Mouse (Mus musculus) forebrain, embryonic 16.5 days (tissue): ENCODE data around the gene Ahsa2. TPM values are rescaled to one million over a fixed set of nuclear protein-coding genes. Genes with fewer than 3 reads are reported as not detected.
"Not testable (repeated sequence)": the region's sequence is repeated elsewhere in the genome, so short reads cannot be mapped to it uniquely, and the experiment has no call there.

Source experiments
- ATAC-seq: fragments of 200-750 bp; cut with Nextera tagmentation; 2 replicates; pipeline ENCODE4 v1.8.0; 2017; ENCODE audit warnings: mild to moderate bottlenecking, moderate library complexity
- H3K27ac ChIP-seq: fragments of 300-500 bp; sonication (generic); 2 replicates; pipeline ENCODE4 v1.5.1; 2014; ENCODE audit warnings: low read length, control low read depth
- H3K27me3 ChIP-seq: fragments of 300-500 bp; sonication (generic); replicated peaks from 2 replicates; pipeline ENCODE4 v1.6.1; 2014; ENCODE audit warnings: low read length; ENCODE audit not compliant: control insufficient read depth, insufficient read depth
- H3K36me3 ChIP-seq: fragments of 300-500 bp; sonication (generic); 2 replicates; pipeline ENCODE4 v1.6.1; 2014; ENCODE audit not compliant: control insufficient read depth, insufficient read depth
- H3K4me1 ChIP-seq: fragments of 300-500 bp; sonication (generic); replicated peaks from 2 replicates; pipeline ENCODE4 v1.6.1; 2014; ENCODE audit warnings: low read length; ENCODE audit not compliant: control insufficient read depth, insufficient read depth
- H3K4me2 ChIP-seq: fragments of 300-500 bp; sonication (generic); 2 replicates; pipeline ENCODE4 v1.6.1; 2014; ENCODE audit warnings: mild to moderate bottlenecking, low read length, control low read depth
- H3K4me3 ChIP-seq: fragments of 300-500 bp; sonication (generic); replicated peaks from 2 replicates; pipeline ENCODE4 v1.5.1; 2014; ENCODE audit warnings: mild to moderate bottlenecking, low read length, control low read depth
- H3K9ac ChIP-seq: fragments of 300-500 bp; sonication (generic); replicated peaks from 2 replicates; pipeline ENCODE4 v1.6.1; 2014; ENCODE audit warnings: low read depth, low read length, control low read depth
- H3K9me3 ChIP-seq: fragments of 300-500 bp; sonication (generic); 2 replicates; pipeline ENCODE4 v1.6.1; 2016; ENCODE audit warnings: low read length; ENCODE audit not compliant: control insufficient read depth
- WGBS: fragments of 180-500 bp; shearing (Covaris S2); extraction: QIAGEN DNeasy Blood & Tissue Kit; methylation state at CpG from one replicate; pipeline ENCODE4 v1.1.7; 2014; 5-methylcytosine and 5-hydroxymethylcytosine counted together
- microRNA-seq: library from miRNA; unstranded; fragments of <30 nt; microRNA quantifications from one replicate; pipeline ENCODE4, GENCODE M21; 2017
- polyA plus RNA-seq: library from polyadenylated mRNA; unstranded; fragments of >200 nt; fragmentation: Nextera tagmentation; extraction: Ambion mirVana; gene quantifications from 2 replicates; pipeline ENCODE4 v1.2.1, GENCODE M21; 2015

Ahsa2 gene
- polyA plus RNA-seq, 1 experiment from 2014 or later, result 148 TPM

DNA sequence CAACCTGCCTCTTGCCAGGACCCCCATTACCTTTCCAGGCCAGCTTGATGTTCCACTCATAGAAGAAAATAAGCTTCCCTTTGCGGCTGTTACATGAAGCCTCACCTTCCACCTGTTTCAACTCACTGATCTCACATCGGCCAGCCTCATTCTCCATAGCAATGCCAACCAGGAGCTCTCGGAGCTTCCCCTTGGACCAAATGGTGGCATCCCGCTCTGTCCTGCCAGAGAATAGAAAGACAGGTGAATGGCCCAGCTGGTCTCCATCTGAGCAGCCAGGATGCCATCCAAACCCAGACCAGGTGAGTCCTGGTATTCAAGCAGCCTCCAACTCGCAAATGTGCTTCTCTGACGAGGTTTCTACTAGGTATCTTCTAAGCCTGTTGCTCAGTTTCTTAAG, 1.2 kb downstream of the Ahsa2 start:
- H3K27me3 ChIP-seq, result no peaks in the 10 kb centered on the region
- H3K4me3 ChIP-seq, result peak overlapping the region; percentile 80
- peak overlapping the region; percentile 66 for H3K4me2 ChIP-seq
- no peak for ATAC-seq
- peak overlapping the region; percentile 96 for H3K9ac ChIP-seq
- no peaks in the 10 kb centered on the region for H3K9me3 ChIP-seq
- peak overlapping the region; percentile 97; the same call in 1 of the 2 replicates for H3K27ac ChIP-seq
- WGBS, result 27% methylated on average over 6 of the region's 6 CpGs
- H3K36me3 ChIP-seq, result peaks cover 26% of the 10 kb centered on the region
- peaks cover 24% of the 10 kb centered on the region for H3K4me1 ChIP-seq

- ATAC-seq, result no peak
- H3K9ac ChIP-seq, result no peak overlapping the region
- no peak overlapping the region for H3K4me3 ChIP-seq
- no peaks in the 10 kb centered on the region for H3K9me3 ChIP-seq
- H3K4me2 ChIP-seq, result no peak overlapping the region; the same call in 1 of the 2 replicates
- H3K27me3 ChIP-seq, result no peaks in the 10 kb centered on the region
- H3K27ac ChIP-seq, result no peak overlapping the region
- 95% methylated on average over 6 of the region's 6 CpGs for WGBS
- peaks cover 39% of the 10 kb centered on the region for H3K36me3 ChIP-seq
- peaks cover 24% of the 10 kb centered on the region for H3K4me1 ChIP-seq
These were observed 2.6 kb downstream of the Ahsa2 start for GRCm38 (mm10) chr11:23495231-23495630.

- WGBS, result 87% methylated on average over 4 of the region's 4 CpGs
These were observed 5.6 kb downstream of the Ahsa2 start for GRCm38 (mm10) chr11:23492048-23492790.

GRCm38 (mm10) chr11:23489955-23490354, 7.9 kb downstream of the Ahsa2 start:
- H3K9me3 ChIP-seq, result no peaks in the 10 kb centered on the region
- H3K4me1 ChIP-seq, result peaks cover 5% of the 10 kb centered on the region
- H3K4me3 ChIP-seq, result no peak overlapping the region
- H3K9ac ChIP-seq, result no peak overlapping the region
- 93% methylated on average over 1 of the region's 1 CpGs for WGBS
- no peaks in the 10 kb centered on the region for H3K27me3 ChIP-seq
- ATAC-seq, result no peak
- no peak overlapping the region for H3K4me2 ChIP-seq
- peaks cover 69% of the 10 kb centered on the region for H3K36me3 ChIP-seq
- no peak overlapping the region for H3K27ac ChIP-seq

More at GRCm38 (mm10) chr11:23492048-23492790, 5.6 kb downstream of the Ahsa2 start:
- Histone ChIP-seq H3K27ac (no peak overlapping the region), H3K9ac (no peak overlapping the region), H3K36me3 (peaks cover 60% of the 10 kb centered on the region), H3K4me2 (no peak overlapping the region), H3K9me3 (no peaks in the 10 kb centered on the region), H3K4me1 (peaks cover 24% of the 10 kb centered on the region), H3K4me3 (no peak overlapping the region), H3K27me3 (no peaks in the 10 kb centered on the region)
- no peak for ATAC-seq

- peaks cover 11% of the 10 kb centered on the region for H3K36me3 ChIP-seq
- H3K4me3 ChIP-seq, H3K4me2 ChIP-seq, H3K27me3 ChIP-seq, H3K4me1 ChIP-seq, H3K9ac ChIP-seq, H3K9me3 ChIP-seq, ATAC-seq, H3K27ac ChIP-seq: not testable (repeated sequence)
- WGBS, result 100% methylated on average over 2 of the region's 2 CpGs
These were observed 32.0 kb downstream of the Ahsa2 start for GRCm38 (mm10) chr11:23465862-23466261.

Small RNA genes within 50 kb of the gene (microRNA-seq; reads per million reads assigned to microRNA genes)
- gene Gm47279, result not detected

Other genes starting within 250 kb of the Ahsa2 start
- 92.3 and 105 TPM in 2 replicates for gene Xpo1, start 242.0 kb downstream of the Ahsa2 start, polyA plus RNA-seq
- 34.1 and 35.6 TPM in 2 replicates for gene Usp34, start 191.1 kb downstream of the Ahsa2 start, polyA plus RNA-seq
- gene 1700093K21Rik, start 23.1 kb upstream of the Ahsa2 start, polyA plus RNA-seq, result 0.30 and 0.35 TPM in 2 replicates
- 137 and 152 TPM in 2 replicates for gene 0610010F05Rik, start 135.6 kb upstream of the Ahsa2 start, polyA plus RNA-seq
- gene Pus10, start 167.6 kb upstream of the Ahsa2 start, polyA plus RNA-seq, result 14.4 and 17.0 TPM in 2 replicates
- 32.9 and 37.7 TPM in 2 replicates for gene Pex13, start 167.9 kb upstream of the Ahsa2 start, polyA plus RNA-seq